Mouse (Mus musculus) naive thymus-derived CD4-positive, alpha-beta T cell, adult 2 months (primary cell): ENCODE measurements around the gene Gm45618.
A peak's percentile ranks its signal among the peaks of the same experiment; 100 is the strongest.

Experiments
- DNase-seq: peaks from one replicate; pipeline ENCODE4 v3.0.0-alpha.2; 2011; ENCODE audit warnings: low read depth

Gm45618 gene

GRCm38 (mm10) chr7:142070458-142071211, 49.9 kb downstream of the Gm45618 start:
- peak; percentile 72 for DNase-seq
